ENCODE assay signal across 24 mouse cellular contexts in genomic region chr11:70752337-70753017, GRCm38 (mm10). TPM values are rescaled to one million over a fixed set of nuclear protein-coding genes. Genes with fewer than 3 reads are reported as not detected.
DNase-seq lines count a peak whose midpoint lies in the region; ATAC-seq and TF ChIP-seq lines count a peak whose summit lies in the region.
"Had no signal": no experiment of that assay in that cellular context is flagged by ENCODE, and none has a peak within 500 bp of the region (broad histone marks: within the 10 kb centered on the region; RNA-seq: fewer than 3 reads in every experiment).

No protein-coding gene starts in this region.

- no peak overlapping the region for H3K4me3 ChIP-seq in intestine, postnatal 0 days (ENCODE audit: low read depth, low read length)
- no peak overlapping the region for H3K4me3 ChIP-seq in stomach, embryonic 16.5 days (replicated peaks; ENCODE audit: low read length)
- no peak overlapping the region for H3K4me3 ChIP-seq in forebrain, embryonic 14.5 days (ENCODE audit: low read depth, low read length)
- H3K4me3 ChIP-seq: embryonic facial prominence, embryonic 15.5 days; erythroblast, embryonic 14.5 days; heart, adult 2 months; heart, embryonic 15.5 days had no signal

- WGBS in intestine, postnatal 0 days: 37% methylated on average over 4 of the region's 4 CpGs
- 68% methylated on average over 4 of the region's 4 CpGs for WGBS in stomach, embryonic 16.5 days
- 83% methylated on average over 4 of the region's 4 CpGs for WGBS in forebrain, embryonic 14.5 days

- no peak for TF ChIP-seq CTCF in intestine, postnatal 0 days (IDR thresholded peaks at IDR 0.05; ENCODE audit: low read depth)

- no peaks in the 10 kb centered on the region for H3K9me3 ChIP-seq in intestine, postnatal 0 days (ENCODE audit: control insufficient read depth)
- H3K9me3 ChIP-seq in stomach, embryonic 16.5 days (replicated peaks; ENCODE audit: control insufficient read depth, low read length): 0 out of 2 replicates have a peak, but pooled peaks cover 4% of the 10 kb centered on the region
- H3K9me3 ChIP-seq in forebrain, embryonic 14.5 days (replicated peaks; ENCODE audit: control insufficient read depth, low read length): no peaks in the 10 kb centered on the region
- H3K9me3 ChIP-seq: embryonic facial prominence, embryonic 15.5 days; heart, embryonic 15.5 days had no signal

- H3K27me3 ChIP-seq in intestine, postnatal 0 days (replicated peaks; ENCODE audit: control insufficient read depth, insufficient read depth, low read length): no peaks in the 10 kb centered on the region
- no peaks in the 10 kb centered on the region for H3K27me3 ChIP-seq in stomach, embryonic 16.5 days (ENCODE audit: control insufficient read depth, insufficient read depth, low read length)
- H3K27me3 ChIP-seq in forebrain, embryonic 14.5 days (replicated peaks; ENCODE audit: control insufficient read depth, insufficient read depth, low read length): no peaks in the 10 kb centered on the region
- H3K27me3 ChIP-seq: embryonic facial prominence, embryonic 15.5 days; heart, embryonic 15.5 days had no signal

- H3K9ac ChIP-seq in intestine, postnatal 0 days (ENCODE audit: low read depth, low read length): no peak overlapping the region
- H3K9ac ChIP-seq in stomach, embryonic 16.5 days (ENCODE audit: low read length): no peak overlapping the region; the same call in 1 of the 2 replicates
- H3K9ac ChIP-seq in forebrain, embryonic 14.5 days (ENCODE audit: low read length): no peak overlapping the region
- H3K9ac ChIP-seq: embryonic facial prominence, embryonic 15.5 days; heart, embryonic 15.5 days; hindbrain, embryonic 14.5 days had no signal

- H3K4me2 ChIP-seq in intestine, postnatal 0 days (replicated peaks; ENCODE audit: low read depth): no peak overlapping the region
- H3K4me2 ChIP-seq in stomach, embryonic 16.5 days (ENCODE audit: low read depth, low read length): no peak overlapping the region
- no peak overlapping the region for H3K4me2 ChIP-seq in forebrain, embryonic 14.5 days (ENCODE audit: low read length)
- H3K4me2 ChIP-seq: embryonic facial prominence, embryonic 15.5 days; heart, embryonic 11.5 days; heart, embryonic 15.5 days; hindbrain, embryonic 14.5 days had no signal

- peak; percentile 89 for ATAC-seq in intestine, postnatal 0 days
- peak; percentile 47; the same call in 1 of the 2 replicates for ATAC-seq in stomach, embryonic 16.5 days (ENCODE audit: insufficient read depth, low FRiP score)
- ATAC-seq in cerebellum, adult (ENCODE audit: insufficient number of reproducible peaks, low FRiP score, low TSS enrichment): no peak
- ATAC-seq in forebrain, embryonic 14.5 days: no peak
- ATAC-seq: forebrain, embryonic 16.5 days had no signal

- peak overlapping the region; percentile 82 for H3K27ac ChIP-seq in intestine, postnatal 0 days (ENCODE audit: low read depth, low read length)
- H3K27ac ChIP-seq in stomach, embryonic 16.5 days (ENCODE audit: low read length): no peak overlapping the region
- no peak overlapping the region for H3K27ac ChIP-seq in forebrain, embryonic 14.5 days (ENCODE audit: low read depth, low read length)
- H3K27ac ChIP-seq: embryonic facial prominence, embryonic 15.5 days; heart, adult 2 months; heart, embryonic 15.5 days; hindbrain, embryonic 14.5 days had no signal

- 0 out of 2 replicates have a peak, but pooled peaks cover 3% of the 10 kb centered on the region for H3K4me1 ChIP-seq in intestine, postnatal 0 days (replicated peaks; ENCODE audit: control insufficient read depth, insufficient read depth, low read length)
- H3K4me1 ChIP-seq in stomach, embryonic 16.5 days (ENCODE audit: control insufficient read depth, insufficient read depth, low read length): no peaks in the 10 kb centered on the region
- no peaks in the 10 kb centered on the region for H3K4me1 ChIP-seq in forebrain, embryonic 14.5 days (ENCODE audit: control insufficient read depth, insufficient read depth, low read length)
- H3K4me1 ChIP-seq: embryonic facial prominence, embryonic 15.5 days; heart, embryonic 15.5 days had no signal

- peak; percentile 2 for DNase-seq in urinary bladder, postnatal 14 days (ENCODE audit: low spot score)
- DNase-seq in urinary bladder, adult 18-20 months (ENCODE audit: low spot score in 2 of 2): no peak
- DNase-seq in fat pad, adult 2 months (ENCODE audit: extremely low read depth, low read depth, low spot score): peak; percentile 84
- DNase-seq in layer of hippocampus, adult 8-10 months (ENCODE audit: low spot score in 2 of 2): no peak
- DNase-seq in forebrain, embryonic 14.5 days (ENCODE audit: low spot score): no peak
- DNase-seq: adrenal gland, postnatal 14 days; cerebellum, adult 2 months; cerebellum, postnatal 10 days; gastrocnemius, postnatal 14 days; heart, adult 2 months; heart, postnatal 14 days had no signal

- no peaks in the 10 kb centered on the region for H3K36me3 ChIP-seq in intestine, postnatal 0 days (ENCODE audit: control insufficient read depth, insufficient read depth)
- no peaks in the 10 kb centered on the region for H3K36me3 ChIP-seq in stomach, embryonic 16.5 days (ENCODE audit: control insufficient read depth, insufficient read depth, low read length)
- no peaks in the 10 kb centered on the region for H3K36me3 ChIP-seq in forebrain, embryonic 14.5 days (ENCODE audit: control insufficient read depth, insufficient read depth, low read length)
- H3K36me3 ChIP-seq: embryonic facial prominence, embryonic 15.5 days; heart, embryonic 15.5 days had no signal

RNA-seq across cellular contexts. Expression of gene Zfp3, which starts 11.5 kb away (rescaled TPM):
- polyA plus RNA-seq in intestine, postnatal 0 days (2015; fragmentation: Nextera tagmentation; extraction: Ambion mirVana): 4.4 and 5.0 TPM in 2 replicates
- 5.0 and 5.9 TPM in 2 replicates for polyA plus RNA-seq in stomach, embryonic 16.5 days (2015; fragmentation: Nextera tagmentation; extraction: Ambion mirVana)
- total RNA-seq in layer of hippocampus, adult 8-10 months (2022): 10 to 100 TPM; 20.4 to 23.8 (median 22.2) TPM
- 14.9 and 16.2 TPM in 2 replicates for polyA plus RNA-seq in forebrain, embryonic 14.5 days (2014; fragmentation: Nextera tagmentation; extraction: Ambion mirVana)

RNA-seq across cellular contexts. Expression of gene Kif1c, which starts 52.1 kb away (rescaled TPM):
- 4.4 and 5.4 TPM in 2 replicates for polyA plus RNA-seq in intestine, postnatal 0 days (2015; fragmentation: Nextera tagmentation; extraction: Ambion mirVana)
- polyA plus RNA-seq in stomach, embryonic 16.5 days (2015; fragmentation: Nextera tagmentation; extraction: Ambion mirVana): 2.6 and 3.0 TPM in 2 replicates
- total RNA-seq in layer of hippocampus, adult 8-10 months (2022): 10 to 100 TPM; 71.2 to 92.9 (median 83.9) TPM
- polyA plus RNA-seq in forebrain, embryonic 14.5 days (2014; fragmentation: Nextera tagmentation; extraction: Ambion mirVana): 4.6 and 4.7 TPM in 2 replicates

RNA-seq across cellular contexts. Expression of gene Inca1, which starts 52.5 kb away (rescaled TPM):
- 2.8 and 3.3 TPM in 2 replicates for polyA plus RNA-seq in intestine, postnatal 0 days (2015; fragmentation: Nextera tagmentation; extraction: Ambion mirVana)
- polyA plus RNA-seq in stomach, embryonic 16.5 days (2015; fragmentation: Nextera tagmentation; extraction: Ambion mirVana): 1.3 and 1.5 TPM in 2 replicates
- total RNA-seq in layer of hippocampus, adult 8-10 months (2022): 1 to 10 TPM; 3.8 to 6.5 (median 4.7) TPM
- polyA plus RNA-seq in forebrain, embryonic 14.5 days (2014; fragmentation: Nextera tagmentation; extraction: Ambion mirVana): 0.75 and 1.1 TPM in 2 replicates
- total RNA-seq: hematopoietic stem cell, adult 5-6 weeks had no signal
- polyA plus RNA-seq: erythroblast, embryonic 14.5 days had no signal

RNA-seq across cellular contexts. Expression of gene Scimp, which starts 59.9 kb away (rescaled TPM):
- polyA plus RNA-seq in intestine, postnatal 0 days (2015; fragmentation: Nextera tagmentation; extraction: Ambion mirVana): 1.9 and 2.0 TPM in 2 replicates
- 0.66 TPM in 1 of 2 replicates, not detected in the other for polyA plus RNA-seq in stomach, embryonic 16.5 days (2015; fragmentation: Nextera tagmentation; extraction: Ambion mirVana)
- 1 to 10 TPM in 1 of 4 experiments, under 1 TPM in 1, not detected in 2; 0.83 to 1.9 TPM for total RNA-seq in layer of hippocampus, adult 8-10 months (2022)
- polyA plus RNA-seq in forebrain, embryonic 14.5 days (2014; fragmentation: Nextera tagmentation; extraction: Ambion mirVana): not detected in 2 replicates
- total RNA-seq: ES-E14 had no signal
- polyA plus RNA-seq: embryonic facial prominence, embryonic 11.5 days; embryonic facial prominence, embryonic 15.5 days; erythroblast, embryonic 14.5 days; forebrain, embryonic 11.5 days; forebrain, embryonic 16.5 days; hindbrain, embryonic 14.5 days had no signal

Comparison
In these comparisons a context has a peak if more than half of its experiments do, and no peak if none do; other contexts are left out.
1. DNase-seq: peak in urinary bladder, postnatal 14 days (single experiment) and fat pad, adult 2 months (single experiment); none in urinary bladder, adult 18-20 months (0 of 2), layer of hippocampus, adult 8-10 months (0 of 2) and forebrain, embryonic 14.5 days (single experiment).
2. ATAC-seq: peak in intestine, postnatal 0 days (single experiment) and stomach, embryonic 16.5 days (single experiment); none in cerebellum, adult (single experiment) and forebrain, embryonic 14.5 days (single experiment).